Mouse (Mus musculus): ENCODE data around the gene Gtf2i. TPM values are rescaled to one million over a fixed set of nuclear protein-coding genes. Genes with fewer than 3 reads are reported as not detected.
A peak's percentile ranks its signal among the peaks of the same experiment; 100 is the strongest.

Gtf2i gene
- polyA plus RNA-seq, 1 experiment from 2014 or later, result 137 TPM

DNA sequence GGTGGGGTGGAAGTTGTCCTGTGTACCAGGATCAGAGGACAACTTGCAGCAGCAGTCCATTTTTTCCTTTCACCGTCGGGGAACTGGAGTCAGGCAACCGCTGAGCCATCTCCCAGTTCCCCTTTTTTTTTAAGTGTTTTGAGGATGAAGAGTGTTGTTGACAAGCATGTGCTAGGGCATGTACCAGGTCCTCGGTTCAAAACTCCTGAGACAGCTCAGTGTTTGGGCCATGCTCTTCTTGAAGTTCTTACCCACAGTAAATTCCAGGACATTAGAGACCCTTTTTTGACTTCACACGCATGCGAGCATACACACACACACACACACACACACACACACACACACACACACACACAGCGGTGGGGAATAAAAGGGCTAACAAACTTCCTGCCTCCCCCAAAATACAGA lies 81.3 kb downstream of the Gtf2i start:
- no peak overlapping the region for H3K4me2 ChIP-seq (replicated peaks)
- H3K4me3 ChIP-seq (replicated peaks), result no peak overlapping the region
- H3K27ac ChIP-seq, result 0 out of 2 replicates have a peak overlapping the region, but pooled peaks have one; percentile 42
- H3K4me1 ChIP-seq (replicated peaks), result peaks cover 32% of the 10 kb centered on the region
- WGBS, result 51% methylated on average over 7 of the region's 7 CpGs
- H3K36me3 ChIP-seq, result peaks cover 23% of the 10 kb centered on the region
- ATAC-seq, result no peak
- no peaks in the 10 kb centered on the region for H3K9me3 ChIP-seq
- H3K27me3 ChIP-seq (replicated peaks), result no peaks in the 10 kb centered on the region
- no peak overlapping the region for H3K9ac ChIP-seq

DNA sequence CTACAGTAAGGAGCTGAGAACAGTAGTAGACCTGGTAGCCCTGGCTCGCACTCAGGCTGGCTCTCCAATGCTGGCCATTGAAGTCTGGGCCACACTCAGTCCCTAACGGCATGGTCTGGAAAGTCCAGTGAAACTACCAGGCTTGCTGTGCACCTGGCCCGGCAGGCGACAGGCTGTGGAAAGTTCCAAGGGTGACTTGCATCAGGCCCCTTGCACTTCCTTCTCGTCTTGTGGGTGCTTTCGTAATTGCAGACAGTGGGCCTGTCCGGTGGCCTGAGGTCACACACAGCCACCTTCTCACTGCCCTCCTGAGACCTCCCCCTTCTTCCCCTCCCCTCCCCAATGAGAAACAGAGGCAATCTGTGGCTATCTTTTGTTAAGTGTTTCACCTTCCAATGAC lies 82.0 kb downstream of the Gtf2i start:
- H3K9me3 ChIP-seq, result no peaks in the 10 kb centered on the region
- peak; percentile 59 for ATAC-seq
- WGBS, result 17% methylated on average over 7 of the region's 7 CpGs
- H3K36me3 ChIP-seq, result peaks cover 17% of the 10 kb centered on the region
- H3K27ac ChIP-seq, result peak overlapping the region; percentile 42
- H3K27me3 ChIP-seq (replicated peaks), result no peaks in the 10 kb centered on the region
- H3K4me2 ChIP-seq (replicated peaks), result no peak overlapping the region
- H3K9ac ChIP-seq, result no peak overlapping the region; the same call in 1 of the 2 replicates
- H3K4me1 ChIP-seq (replicated peaks), result peaks cover 32% of the 10 kb centered on the region
- no peak overlapping the region for H3K4me3 ChIP-seq (replicated peaks)

DNA sequence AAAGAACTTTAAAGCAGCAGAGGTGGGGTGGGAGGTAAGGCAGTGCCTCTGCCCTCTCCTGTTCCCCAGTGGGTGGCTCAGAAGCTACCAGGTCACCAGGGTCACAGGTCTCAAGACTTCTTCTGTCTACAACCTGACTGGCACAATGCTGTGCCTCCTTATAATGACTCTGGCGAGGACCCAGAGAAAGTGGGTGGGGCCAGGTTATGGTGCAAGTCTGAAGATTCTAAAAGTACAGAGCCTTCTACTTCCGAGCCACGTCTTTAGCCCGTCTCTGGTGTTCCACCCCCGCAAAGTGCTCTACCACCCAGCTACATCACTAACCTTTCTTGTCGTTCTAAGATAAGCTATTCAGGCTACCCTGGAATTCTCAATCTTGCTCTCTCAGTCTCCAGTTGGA lies 82.4 kb downstream of the Gtf2i start:
- peak; percentile 51 for ATAC-seq
- Histone ChIP-seq H3K4me3 (replicated peaks) (no peak overlapping the region), H3K27me3 (replicated peaks) (no peaks in the 10 kb centered on the region), H3K27ac (peak overlapping the region; percentile 42; the same call in 1 of the 2 replicates), H3K4me2 (replicated peaks) (no peak overlapping the region), H3K9ac (no peak overlapping the region; the same call in 1 of the 2 replicates), H3K4me1 (replicated peaks) (peaks cover 32% of the 10 kb centered on the region), H3K36me3 (peaks cover 12% of the 10 kb centered on the region), H3K9me3 (no peaks in the 10 kb centered on the region)
- WGBS, result 47% methylated on average over 6 of the region's 6 CpGs

DNA sequence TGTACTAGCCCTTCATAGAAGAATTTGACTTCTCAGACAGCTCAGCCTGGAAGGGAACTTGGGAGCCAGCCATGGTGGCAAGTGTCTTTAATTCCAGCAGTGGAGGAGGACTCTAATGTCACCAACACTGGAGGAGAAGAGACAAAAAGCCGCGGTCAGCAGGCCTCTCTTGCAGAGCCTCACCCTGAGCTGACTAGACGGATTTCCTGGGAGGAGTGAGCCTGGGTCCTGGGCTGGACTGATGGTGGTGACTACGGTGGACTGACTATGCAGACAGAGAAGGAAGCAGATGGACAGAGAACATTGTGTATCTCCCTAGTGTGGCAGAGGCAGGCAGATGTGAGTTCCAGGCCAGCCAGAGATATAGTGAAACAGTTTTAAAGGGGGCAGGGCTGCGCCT lies 83.2 kb downstream of the Gtf2i start:
- 0 out of 2 replicates have a peak, but pooled peaks cover 5% of the 10 kb centered on the region for H3K36me3 ChIP-seq
- no peak overlapping the region for H3K4me2 ChIP-seq (replicated peaks)
- ATAC-seq, result no peak
- H3K27ac ChIP-seq, result no peak overlapping the region
- H3K4me3 ChIP-seq (replicated peaks), result no peak overlapping the region
- H3K4me1 ChIP-seq (replicated peaks), result peaks cover 32% of the 10 kb centered on the region
- H3K9ac ChIP-seq, result no peak overlapping the region
- no peaks in the 10 kb centered on the region for H3K9me3 ChIP-seq
- WGBS, result 84% methylated on average over 5 of the region's 5 CpGs
- no peaks in the 10 kb centered on the region for H3K27me3 ChIP-seq (replicated peaks)

DNA sequence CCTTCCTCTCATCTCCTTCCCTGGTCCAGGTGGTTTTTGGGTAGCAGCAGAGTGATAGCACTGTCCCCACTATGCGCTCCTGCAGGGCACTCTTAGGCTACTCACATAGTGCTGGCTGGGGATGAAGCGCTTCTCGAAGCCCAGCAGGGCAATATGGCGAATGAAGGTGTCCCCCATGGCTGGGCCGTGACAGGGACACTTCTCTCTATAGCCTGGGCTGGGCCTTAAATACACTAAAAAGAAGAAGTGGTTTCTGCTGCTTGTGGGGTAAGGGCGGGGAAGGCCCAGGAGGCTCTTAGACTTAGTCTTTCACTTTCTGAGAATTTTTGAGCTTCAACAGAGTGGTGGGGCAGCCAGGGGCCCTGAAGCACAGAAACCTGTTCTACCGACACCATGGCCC lies 85.2 kb downstream of the Gtf2i start, which contains the start of gene Ncf1:
Ncf1 (minus strand) TSS at position 235 of the 400 bp plus-strand sequence.
- WGBS, result 85% methylated on average over 7 of the region's 7 CpGs
- no peaks in the 10 kb centered on the region for H3K27me3 ChIP-seq (replicated peaks)
- H3K9ac ChIP-seq, result no peak within 1 kb of the TSS
- H3K4me2 ChIP-seq (replicated peaks), result no peak within 1 kb of the TSS
- ATAC-seq, result no peak
- H3K27ac ChIP-seq, result no peak within 1 kb of the TSS
- no peaks in the 10 kb centered on the region for H3K9me3 ChIP-seq
- no peaks in the 10 kb centered on the region for H3K36me3 ChIP-seq
- 0 out of 2 replicates have a peak, but pooled peaks cover 17% of the 10 kb centered on the region for H3K4me1 ChIP-seq (replicated peaks)
- no peak within 1 kb of the TSS for H3K4me3 ChIP-seq (replicated peaks)

DNA sequence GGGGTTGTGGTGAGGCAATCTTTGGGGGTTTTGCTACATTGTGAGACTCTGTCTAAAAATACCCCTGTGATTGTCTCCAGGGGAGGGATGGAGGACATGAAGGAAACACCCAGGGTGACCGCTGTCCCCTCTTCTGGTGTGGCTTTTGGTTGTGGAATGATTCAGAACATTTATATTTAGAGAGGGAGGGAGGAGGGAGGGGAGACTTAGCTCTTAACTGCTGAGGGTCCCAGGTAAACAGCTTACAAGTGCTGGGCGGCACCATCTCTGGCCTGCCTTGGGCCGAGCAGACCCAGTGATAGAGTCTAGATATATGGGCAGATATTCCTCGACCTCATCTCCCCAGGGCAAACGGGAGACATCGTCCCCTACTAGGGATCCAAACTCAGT lies 86.3 kb downstream of the Gtf2i start:
- Histone ChIP-seq H3K9me3 (no peaks in the 10 kb centered on the region), H3K27me3 (replicated peaks) (no peaks in the 10 kb centered on the region), H3K4me3 (replicated peaks) (no peak overlapping the region), H3K4me2 (replicated peaks) (no peak overlapping the region), H3K4me1 (replicated peaks) (0 out of 2 replicates have a peak, but pooled peaks cover 11% of the 10 kb centered on the region), H3K27ac (no peak overlapping the region), H3K9ac (no peak overlapping the region), H3K36me3 (no peaks in the 10 kb centered on the region)
- ATAC-seq, result no peak
- 65% methylated on average over 6 of the region's 6 CpGs for WGBS

DNA sequence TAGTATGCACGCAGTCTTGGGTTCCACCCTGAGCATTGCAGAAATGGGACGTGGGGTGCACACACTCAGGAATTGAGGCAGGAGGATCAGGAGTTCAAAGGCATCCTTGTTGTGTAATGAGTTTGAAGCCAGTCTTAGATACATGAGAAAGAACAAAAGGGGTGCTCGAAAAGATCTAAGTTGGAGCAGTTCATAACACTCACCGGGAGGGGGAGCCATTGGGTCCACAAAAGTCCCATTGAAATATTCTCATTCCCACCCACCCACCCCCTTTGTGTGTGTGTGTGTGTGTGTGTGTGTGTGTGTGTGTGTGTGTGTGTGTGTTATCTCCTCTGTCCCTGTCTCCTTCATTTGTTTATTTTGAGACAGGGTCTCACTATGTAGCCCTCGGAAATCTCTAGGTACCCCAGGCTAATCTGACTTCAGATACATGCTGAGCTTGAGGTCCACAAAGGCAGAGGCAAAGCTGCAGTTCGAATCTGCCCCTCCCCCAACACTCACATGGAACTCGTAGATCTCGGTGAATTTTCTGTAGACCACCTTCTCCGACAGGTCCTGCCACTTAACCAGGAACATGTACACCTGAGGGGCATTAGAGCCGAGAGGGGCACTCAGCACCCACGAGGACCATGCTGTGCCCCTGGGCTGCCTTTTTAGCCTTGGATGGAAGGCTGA lies 86.8 kb downstream of the Gtf2i start:
- Histone ChIP-seq H3K4me3 (replicated peaks) (no peak overlapping the region), H3K4me2 (replicated peaks) (no peak overlapping the region), H3K9me3 (no peaks in the 10 kb centered on the region), H3K4me1 (replicated peaks) (0 out of 2 replicates have a peak, but pooled peaks cover 10% of the 10 kb centered on the region), H3K27me3 (replicated peaks) (no peaks in the 10 kb centered on the region), H3K27ac (no peak overlapping the region), H3K36me3 (no peaks in the 10 kb centered on the region), H3K9ac (no peak overlapping the region)
- no peak for ATAC-seq
- 38% methylated on average over 11 of the region's 11 CpGs for WGBS

DNA sequence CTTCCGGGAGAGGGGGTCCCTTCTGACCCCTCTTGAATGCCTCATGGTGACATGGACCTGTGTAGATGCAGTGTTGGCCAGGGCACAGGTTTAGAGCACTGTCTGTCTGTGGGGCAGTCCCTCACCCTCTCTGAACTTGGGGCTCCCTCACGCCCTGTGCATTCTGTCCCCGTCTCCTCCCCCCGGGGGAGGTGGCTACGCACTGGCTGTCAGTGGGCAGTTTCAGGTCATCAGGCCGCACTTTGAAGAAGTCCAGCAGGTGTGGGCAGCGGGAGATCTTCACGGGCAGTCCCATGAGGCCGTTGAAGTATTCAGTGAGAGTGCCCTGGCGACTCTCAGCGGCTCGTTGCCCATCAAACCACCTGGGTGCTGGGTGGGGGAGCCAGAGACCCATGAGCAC lies 87.6 kb downstream of the Gtf2i start:
- no peak overlapping the region for H3K4me3 ChIP-seq (replicated peaks)
- no peak for ATAC-seq
- H3K36me3 ChIP-seq, result no peaks in the 10 kb centered on the region
- no peaks in the 10 kb centered on the region; the same call in 1 of the 2 replicates for H3K27me3 ChIP-seq (replicated peaks)
- no peak overlapping the region for H3K4me2 ChIP-seq (replicated peaks)
- no peak overlapping the region for H3K27ac ChIP-seq
- no peaks in the 10 kb centered on the region for H3K9me3 ChIP-seq
- WGBS, result 59% methylated on average over 12 of the region's 12 CpGs
- H3K9ac ChIP-seq, result no peak overlapping the region
- peaks cover 6% of the 10 kb centered on the region; the same call in 1 of the 2 replicates for H3K4me1 ChIP-seq (replicated peaks)

DNA sequence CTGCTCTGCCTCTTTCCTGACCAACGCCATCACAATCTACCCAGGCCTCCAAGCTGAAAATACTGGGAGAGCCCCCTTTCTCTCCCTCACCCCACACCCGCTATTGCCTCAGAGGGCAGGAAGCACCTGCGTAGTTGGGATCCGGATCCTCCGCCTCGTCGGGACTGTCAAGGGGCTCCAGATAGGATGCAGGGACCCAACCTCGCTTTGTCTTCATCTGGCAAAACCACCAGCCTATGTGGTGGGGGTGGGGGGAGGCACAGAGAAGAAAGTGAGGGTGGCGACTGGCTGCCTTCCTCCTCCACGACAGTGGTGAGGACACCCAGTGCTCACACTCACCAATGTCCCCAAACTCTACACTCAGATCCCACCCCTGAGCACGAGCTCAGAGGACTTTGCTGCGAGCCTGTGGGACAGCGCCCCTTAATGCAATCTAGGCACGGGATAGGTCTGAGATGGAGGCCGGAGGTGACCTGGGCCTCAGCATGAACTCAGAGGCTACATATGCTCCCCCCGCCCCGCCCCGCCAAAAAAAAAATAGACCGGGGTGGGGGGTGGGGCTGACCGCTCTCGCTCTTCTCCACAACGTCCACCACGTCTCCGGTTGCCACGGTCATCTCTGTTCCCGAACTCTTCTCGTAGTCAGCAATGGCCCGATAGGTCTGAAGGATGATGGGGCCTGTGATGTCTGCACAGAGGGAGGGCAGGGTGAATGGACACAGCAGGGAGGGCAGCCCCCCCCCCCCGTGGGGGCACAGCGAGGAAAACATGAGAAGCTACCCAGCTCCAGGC lies 89.3 kb downstream of the Gtf2i start:
- peaks cover 9% of the 10 kb centered on the region for H3K4me1 ChIP-seq (replicated peaks)
- no peak overlapping the region for H3K27ac ChIP-seq
- H3K9ac ChIP-seq, result no peak overlapping the region
- no peak overlapping the region for H3K4me3 ChIP-seq (replicated peaks)
- H3K36me3 ChIP-seq, result no peaks in the 10 kb centered on the region
- WGBS, result 79% methylated on average over 30 of the region's 30 CpGs
- H3K9me3 ChIP-seq, result no peaks in the 10 kb centered on the region
- ATAC-seq, result no peak
- no peaks in the 10 kb centered on the region; the same call in 1 of the 2 replicates for H3K27me3 ChIP-seq (replicated peaks)
- no peak overlapping the region for H3K4me2 ChIP-seq (replicated peaks)

DNA sequence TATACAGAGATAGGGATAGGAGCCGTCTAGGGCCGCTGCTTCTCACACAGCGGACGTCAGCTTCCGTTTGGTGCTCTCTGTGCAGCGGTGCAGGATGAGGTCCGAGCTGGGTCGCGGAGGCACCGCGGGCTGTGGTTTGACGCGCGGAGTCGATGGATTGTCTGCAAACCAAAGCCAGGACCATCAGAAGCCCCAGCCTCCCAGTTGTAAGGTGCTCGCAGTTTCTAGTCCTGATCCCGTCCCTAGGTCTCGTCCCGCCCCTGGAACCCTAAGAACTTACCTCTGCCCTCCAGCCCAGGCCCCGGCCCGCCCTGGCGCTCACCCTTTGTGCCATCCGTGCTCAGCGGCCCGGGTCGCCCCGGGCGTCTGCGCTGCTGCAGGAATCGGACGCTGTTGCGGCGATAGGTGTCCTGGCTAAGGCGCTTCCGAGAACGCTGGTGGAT lies 92.8 kb downstream of the Gtf2i start:
- no peak overlapping the region for H3K9ac ChIP-seq
- no peaks in the 10 kb centered on the region for H3K36me3 ChIP-seq
- H3K9me3 ChIP-seq, result no peaks in the 10 kb centered on the region
- 3% methylated on average over 36 of the region's 36 CpGs for WGBS
- H3K4me2 ChIP-seq (replicated peaks), result peak overlapping the region; percentile 68
- H3K4me3 ChIP-seq (replicated peaks), result peak overlapping the region; percentile 23
- ATAC-seq, result peak; percentile 26; the same call in 1 of the 2 replicates
- H3K4me1 ChIP-seq (replicated peaks), result peaks cover 9% of the 10 kb centered on the region
- no peaks in the 10 kb centered on the region; the same call in 1 of the 2 replicates for H3K27me3 ChIP-seq (replicated peaks)
- no peak overlapping the region for H3K27ac ChIP-seq

DNA sequence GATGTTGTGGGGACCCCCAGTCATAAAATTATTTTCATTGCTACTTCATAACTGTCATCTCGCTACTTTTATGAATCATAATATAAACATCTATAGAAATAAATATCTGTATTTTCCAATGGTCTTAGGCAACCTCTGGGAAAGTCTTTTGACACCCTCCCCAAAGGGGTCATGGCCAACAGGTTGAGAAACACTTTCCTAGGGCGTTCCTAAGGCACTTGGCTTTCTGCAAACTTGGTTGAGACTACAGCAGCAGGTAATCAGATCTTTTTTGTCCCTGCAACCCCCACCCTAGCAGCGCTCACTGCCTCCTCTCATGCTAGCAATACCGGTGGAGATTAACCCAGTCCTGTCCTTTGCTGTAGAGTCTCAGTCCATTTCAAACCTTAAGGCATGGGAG lies 93.3 kb downstream of the Gtf2i start:
- no peak overlapping the region for H3K9ac ChIP-seq

DNA sequence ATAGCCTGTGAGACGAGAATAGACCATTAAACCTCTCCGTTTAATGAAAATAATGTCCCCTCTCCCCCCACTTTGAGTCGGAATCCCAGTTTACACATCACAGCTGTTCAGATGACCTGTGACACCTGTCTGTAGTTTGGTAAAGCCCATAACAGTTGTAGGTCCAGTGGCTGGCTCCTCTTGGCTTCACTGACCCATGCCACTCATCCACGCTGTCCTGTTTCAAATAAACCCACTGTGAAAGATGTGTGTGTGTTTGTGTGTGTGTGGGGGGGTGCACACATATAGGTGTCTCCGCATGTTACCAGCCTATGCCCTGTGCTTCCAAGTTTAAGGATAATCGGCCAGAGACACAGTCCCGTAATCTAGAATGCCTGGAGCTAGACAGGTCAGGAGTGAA lies 96.7 kb downstream of the Gtf2i start:
- no peak overlapping the region for H3K4me3 ChIP-seq (replicated peaks)
- H3K4me2 ChIP-seq (replicated peaks), result no peak overlapping the region
- no peak overlapping the region for H3K9ac ChIP-seq
- no peak for ATAC-seq
- 84% methylated on average over 7 of the region's 7 CpGs for WGBS
- H3K36me3 ChIP-seq, result no peaks in the 10 kb centered on the region
- H3K27me3 ChIP-seq (replicated peaks), result no peaks in the 10 kb centered on the region; the same call in 1 of the 2 replicates
- no peak overlapping the region for H3K27ac ChIP-seq
- H3K9me3 ChIP-seq, result no peaks in the 10 kb centered on the region
- peaks cover 9% of the 10 kb centered on the region for H3K4me1 ChIP-seq (replicated peaks)

More for the DNA sequence above, 93.3 kb downstream of the Gtf2i start:
- 43% methylated on average over 4 of the region's 4 CpGs for WGBS
- no peak overlapping the region for H3K27ac ChIP-seq
- no peaks in the 10 kb centered on the region for H3K36me3 ChIP-seq
- peak overlapping the region; percentile 68 for H3K4me2 ChIP-seq (replicated peaks)
- H3K4me3 ChIP-seq (replicated peaks), result peak overlapping the region; percentile 23; the same call in 1 of the 2 replicates
- no peaks in the 10 kb centered on the region; the same call in 1 of the 2 replicates for H3K27me3 ChIP-seq (replicated peaks)
- no peaks in the 10 kb centered on the region for H3K9me3 ChIP-seq
- no peak for ATAC-seq
- peaks cover 9% of the 10 kb centered on the region for H3K4me1 ChIP-seq (replicated peaks)

All from intestine, embryonic 15.5 days (tissue).